Mouse (Mus musculus): ENCODE data around the gene Prr5.

- TF ChIP-seq CTCF (IDR thresholded peaks at IDR 0.05; ENCODE audit: low read depth, low read length) (no peak), POLR2A (IDR thresholded peaks at IDR 0.05; ENCODE audit: extremely low read depth, insufficient read depth, low read length) (no peak)
These were observed 35.1 kb upstream of the Prr5 start for GRCm38 (mm10) chr15:84634361-84634760.

Data from liver, adult 2 months (tissue).